Mouse (Mus musculus) heart, postnatal 14 days (tissue): Measurements from ENCODE around the gene Rps11. TPM values are rescaled to one million over a fixed set of nuclear protein-coding genes. Genes with fewer than 3 reads are reported as not detected.
A peak's percentile ranks its signal among the peaks of the same experiment; 100 is the strongest.
"Not testable (repeated sequence)": the region's sequence is repeated elsewhere in the genome, so short reads cannot be mapped to it uniquely, and the experiment has no call there.

Source experiments
- DNase-seq, 2 experiments: peaks; one replicate each; pipeline ENCODE4 v3.0.0; 2021 to 2022
- intact Hi-C: fragments of 180-260 bp; cut with DNase I; formaldehyde crosslinking; loops from one replicate; pipeline ENCODE4 v1.15.1; 2025
- total RNA-seq, 2 experiments: library from RNA; stranded (reverse); gene quantifications; 2 replicates each; pipeline ENCODE4 v1.2.3; 2021

Rps11 gene
- total RNA-seq, 2 experiments from 2014 or later = 582 to 636 TPM

DNA sequence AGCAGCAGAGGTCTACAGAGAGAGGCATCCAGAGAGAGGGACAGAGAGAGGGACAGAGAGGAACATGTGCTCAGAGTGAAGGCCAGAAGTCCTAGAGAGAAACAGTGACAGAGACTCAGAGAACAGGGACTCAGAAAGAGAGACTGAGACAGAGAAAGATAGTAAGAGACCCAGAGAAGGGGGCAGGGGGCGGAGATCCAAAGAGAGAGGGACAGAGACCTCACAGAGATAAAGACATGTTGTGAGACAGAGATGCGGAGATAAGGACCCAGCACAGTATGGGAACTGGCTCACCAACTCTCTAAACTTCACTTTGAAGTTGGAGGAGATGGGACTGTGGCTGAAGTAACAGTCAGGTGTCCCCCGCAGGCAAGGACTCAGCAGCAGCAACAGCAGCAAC, 11.1 kb upstream of the Rps11 start:
- DNase-seq = no peak
- intact Hi-C loops = no loop called here

GRCm38 (mm10) chr7:45134544-45135026, 10.3 kb upstream of the Rps11 start:
- DNase-seq = peak in 1 of 2 experiments; percentile 52
- intact Hi-C loops = loop anchor here (5.0 kb wide), 1 partner anchor 152 kb away; no protein-coding TSS in a partner anchor

GRCm38 (mm10) chr7:45133446-45134159, 9.4 kb upstream of the Rps11 start:
- DNase-seq = no peak
- intact Hi-C loops = loop anchor here (5.0 kb wide), 1 partner anchor 151 kb away; no protein-coding TSS in a partner anchor

GRCm38 (mm10) chr7:45131850-45132249, 7.6 kb upstream of the Rps11 start:
- DNase-seq = no peak
- intact Hi-C loops = loop anchor here (5.0 kb wide), 1 partner anchor 150 kb away; no protein-coding TSS in a partner anchor

DNA sequence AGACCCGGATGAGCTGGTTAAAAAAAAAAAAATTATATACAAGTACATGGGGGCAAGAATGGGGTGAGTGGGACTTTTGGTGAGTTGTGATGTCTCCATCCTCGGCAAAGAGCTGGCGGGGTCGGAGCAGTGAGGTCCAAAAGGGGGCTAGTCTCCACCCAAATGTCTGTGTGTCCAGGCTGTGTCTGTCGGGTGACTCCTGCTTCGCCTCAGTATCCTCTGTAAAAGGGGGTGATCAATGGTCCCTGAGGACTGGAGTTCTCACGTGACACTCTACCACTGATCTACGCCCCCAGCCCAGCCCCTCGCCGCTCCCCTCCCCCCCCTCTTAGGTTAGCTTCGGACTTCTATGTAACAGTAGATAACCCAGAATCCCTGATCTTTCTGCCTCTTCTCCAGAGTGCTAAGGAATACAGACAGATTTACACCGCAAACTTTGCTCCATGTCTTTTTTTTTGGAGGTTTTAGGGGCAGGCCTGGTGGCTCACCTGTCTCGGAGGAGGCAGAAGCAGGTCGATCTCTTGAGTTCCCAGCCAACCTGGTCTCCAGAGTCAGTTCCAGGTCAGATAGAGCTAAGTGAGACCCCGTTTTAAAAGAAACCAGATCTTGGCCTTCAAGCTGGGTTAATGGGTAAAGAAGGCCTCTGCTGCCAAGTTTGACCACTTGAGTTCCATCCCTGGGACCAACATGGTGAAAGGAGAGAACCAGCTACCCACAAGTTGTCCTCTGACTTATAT, 5.7 kb upstream of the Rps11 start:
- DNase-seq = no peak
- intact Hi-C loops = loop anchor here (5.0 kb wide), 1 partner anchor 148 kb away; no protein-coding TSS in a partner anchor

DNA sequence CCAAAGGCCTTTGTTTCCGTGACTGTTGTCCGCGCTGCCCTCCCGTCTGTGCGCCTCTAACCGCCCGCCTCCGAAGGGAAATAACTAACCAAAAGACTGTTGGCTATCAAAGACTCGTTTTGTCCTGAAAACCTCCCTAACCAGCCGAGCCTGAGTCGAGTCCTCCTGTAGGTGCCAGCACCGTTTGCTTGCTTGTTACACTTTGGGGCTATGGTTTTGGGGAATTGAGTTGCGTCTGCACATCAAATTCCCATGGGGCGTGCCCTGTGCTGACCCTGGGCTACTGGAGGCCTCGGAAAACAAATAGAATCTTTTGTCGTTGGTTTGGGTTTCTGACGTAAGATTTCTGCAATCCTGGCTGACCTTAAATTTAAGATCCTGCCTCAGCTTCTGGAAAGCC, 5.1 kb upstream of the Rps11 start:
- intact Hi-C loops = no loop called here
- peak; percentile 54 to 62 for DNase-seq

DNA sequence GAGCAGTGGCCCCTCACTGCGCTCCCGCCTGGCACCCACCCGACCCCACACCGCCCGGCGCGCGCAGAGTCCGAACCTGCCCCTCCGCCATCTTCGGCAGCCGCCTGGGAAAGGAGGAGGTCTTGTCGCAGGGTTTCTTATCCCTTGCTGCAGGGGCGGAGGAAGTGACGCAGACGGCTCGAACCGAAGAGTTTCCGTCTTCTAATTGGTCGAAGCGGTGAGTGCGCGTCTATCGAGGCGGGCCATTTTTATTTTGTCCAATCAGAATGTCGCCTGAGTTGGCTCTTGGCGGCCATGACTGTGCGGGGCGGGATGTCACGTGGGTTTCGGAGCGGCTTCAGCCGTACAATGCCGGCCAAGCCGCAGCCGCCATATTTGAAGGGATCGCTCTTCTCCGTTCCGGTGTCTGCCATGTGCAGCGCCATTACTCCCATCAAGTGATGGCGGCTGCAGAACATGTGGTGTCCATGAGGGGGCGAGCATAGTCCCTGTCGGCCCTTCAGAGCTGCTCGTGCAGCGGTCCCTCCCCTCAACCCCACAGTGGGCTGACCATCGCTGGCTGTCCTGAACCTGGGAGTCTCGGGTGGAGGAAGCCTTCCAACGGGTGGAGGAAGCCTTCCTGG, 4.5 kb upstream of the Rps11 start, which contains the start of gene Rpl13a:
Gene Rpl13a (minus strand): TSS at position 138 of the 623 bp plus-strand sequence.
- DNase-seq = peak; percentile 96 to 97
- intact Hi-C loops = no loop called here

DNA sequence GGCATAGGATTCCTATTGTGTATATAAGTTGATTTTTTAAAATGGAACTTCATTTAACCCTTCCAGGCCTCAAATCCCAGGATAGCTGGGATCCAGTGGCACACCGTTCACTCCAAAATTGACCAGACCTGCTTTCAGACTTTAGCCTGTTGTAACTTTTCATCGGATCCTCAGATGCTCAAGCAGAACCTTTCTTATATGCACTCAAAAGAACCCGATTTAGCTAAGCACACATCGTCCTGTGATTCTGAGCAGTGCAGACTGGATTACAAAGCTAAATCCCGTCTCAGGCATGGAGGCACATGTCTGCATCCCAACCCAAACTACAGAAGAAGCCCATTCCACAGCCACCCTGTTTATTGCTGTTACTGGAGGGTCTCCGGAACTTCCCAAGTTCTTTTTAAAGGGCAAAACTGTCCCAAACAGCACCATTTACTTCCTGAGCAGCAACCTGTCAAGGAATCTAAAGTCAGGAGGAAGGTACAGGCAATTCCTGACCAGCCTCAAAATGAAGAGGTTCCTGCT, 3.5 kb upstream of the Rps11 start:
- intact Hi-C loops = no loop called here
- DNase-seq = no peak

DNA sequence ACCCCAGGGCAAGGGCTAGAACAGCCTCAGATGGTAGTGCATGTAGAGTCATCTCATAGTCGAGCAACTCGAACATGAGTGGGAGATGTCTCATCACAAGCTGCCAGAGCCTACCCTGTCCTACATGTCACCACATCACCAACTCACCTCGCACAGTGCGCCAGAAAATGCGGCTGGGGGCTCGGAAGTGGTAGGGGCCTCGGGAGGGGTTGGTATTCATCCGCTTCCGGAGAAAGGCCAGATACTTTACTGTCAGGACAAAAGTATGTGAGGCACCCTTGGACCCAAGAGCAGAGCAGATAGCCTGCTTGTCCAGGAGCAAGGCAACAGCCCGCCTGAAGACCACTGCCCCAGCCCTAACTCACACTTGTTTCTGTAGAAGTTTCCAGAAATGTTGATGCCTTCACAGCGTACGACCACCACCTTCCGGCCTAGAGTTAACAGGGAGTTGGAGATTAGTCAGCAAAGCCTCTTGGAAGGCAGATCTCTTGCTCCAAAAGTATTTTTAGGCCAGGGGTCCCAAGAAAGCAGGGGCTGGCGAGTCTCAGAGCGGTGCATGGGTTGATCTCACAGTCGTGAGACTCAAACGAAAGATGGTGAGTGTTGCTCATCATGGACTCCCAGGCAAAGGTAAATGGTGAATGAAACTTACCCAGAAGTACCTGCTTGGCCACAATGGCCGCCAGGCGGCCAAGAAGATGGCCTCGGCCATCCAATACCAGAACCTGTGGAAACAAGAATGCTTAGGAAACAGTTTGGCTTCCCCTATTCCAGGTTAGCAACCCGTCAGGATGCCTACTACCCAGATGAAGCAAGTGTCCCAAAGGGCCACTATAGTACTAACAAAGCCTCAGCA, 2.8 kb upstream of the Rps11 start:
- DNase-seq = no peak
- intact Hi-C loops = no loop called here

DNA sequence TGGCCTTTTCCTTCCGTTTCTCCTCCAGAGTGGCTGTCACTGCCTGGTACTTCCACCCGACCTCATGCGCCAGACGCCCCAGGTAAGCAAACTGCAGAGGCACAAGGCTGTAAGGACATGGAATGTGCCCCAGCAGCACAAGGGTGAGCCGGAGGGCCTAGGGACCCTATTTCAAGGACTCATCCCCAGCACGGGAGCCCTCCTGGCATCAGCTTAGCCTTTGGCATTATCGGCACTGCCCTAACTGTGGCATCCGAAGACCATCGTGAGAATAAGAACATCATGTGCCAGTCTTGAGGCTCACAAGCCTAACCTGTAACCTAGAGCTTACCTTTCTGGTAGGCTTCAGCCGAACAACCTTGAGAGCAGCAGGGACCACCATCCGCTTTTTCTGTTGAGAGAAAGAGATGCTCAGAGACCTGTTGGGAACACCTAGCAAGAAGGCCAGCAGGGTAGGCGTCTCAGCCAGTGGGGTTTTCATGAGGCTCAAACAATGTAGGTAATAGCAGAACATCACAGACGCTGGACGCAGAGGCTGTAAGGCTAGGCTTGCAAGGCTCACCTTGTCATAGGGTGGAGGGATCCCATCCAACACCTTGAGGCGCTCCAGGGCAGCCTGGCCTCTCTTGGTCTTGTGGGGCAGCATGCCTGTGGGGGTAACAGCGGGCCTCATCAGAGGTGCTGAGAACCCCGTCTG, 2.1 kb upstream of the Rps11 start:
- intact Hi-C loops = no loop called here
- no peak for DNase-seq

- DNase-seq, intact Hi-C loops: not testable (repeated sequence)
Observed at GRCm38 (mm10) chr7:45125649-45126048, 1.4 kb upstream of the Rps11 start.

DNA sequence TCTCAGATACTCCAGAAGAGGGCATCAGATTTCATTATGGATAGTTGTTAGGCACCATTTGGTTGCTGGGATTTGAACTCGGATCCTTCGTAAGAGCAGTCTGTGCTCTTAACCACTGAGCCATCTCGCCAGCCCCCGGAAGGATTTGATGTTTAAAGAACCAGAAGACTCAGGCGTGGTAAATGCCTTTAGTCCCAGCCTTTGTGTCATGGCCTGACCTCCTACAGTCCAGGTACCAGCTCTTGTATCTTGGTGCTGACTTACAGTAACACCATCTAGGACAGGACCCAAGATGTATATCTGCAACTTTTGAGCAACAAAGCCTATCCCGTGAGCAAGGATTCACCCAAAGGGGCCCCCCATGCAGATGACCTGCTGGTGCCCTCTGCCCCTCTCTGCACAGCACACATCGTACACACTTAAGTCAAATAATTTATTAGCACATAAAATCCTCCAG, 933 bp upstream of the Rps11 start:
- intact Hi-C loops = no loop called here

DNA sequence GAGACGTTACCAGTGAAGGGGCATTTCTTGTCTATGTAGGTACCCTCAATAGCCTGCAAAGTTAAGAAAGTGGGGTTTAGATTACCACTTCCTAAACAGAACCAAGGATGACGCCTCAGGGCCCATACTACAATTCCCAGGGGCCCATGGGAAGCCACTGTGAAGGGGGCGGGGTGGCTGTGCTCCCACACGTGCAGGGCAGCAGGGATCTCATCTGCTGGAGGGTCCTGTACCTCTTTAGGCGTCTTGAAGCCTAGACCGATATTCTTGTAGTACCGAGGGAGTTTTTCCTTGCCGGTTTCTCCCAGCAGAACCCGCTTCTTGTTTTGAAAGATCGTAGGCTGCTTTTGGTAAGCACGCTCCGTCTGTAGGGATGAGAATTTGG, 1.1 kb downstream of the Rps11 start:
- no peak for DNase-seq
- intact Hi-C loops = loop anchor here (5.0 kb wide), 1 partner anchor 41 kb away; no protein-coding TSS in a partner anchor

More for the DNA sequence above, 933 bp upstream of the Rps11 start:
- DNase-seq = no peak

GRCm38 (mm10) chr7:45122561-45123185, 1.6 kb downstream of the Rps11 start:
- no peak for DNase-seq
- intact Hi-C loops = loop anchor here (5.0 kb wide), 1 partner anchor 40 kb away; no protein-coding TSS in a partner anchor

DNA sequence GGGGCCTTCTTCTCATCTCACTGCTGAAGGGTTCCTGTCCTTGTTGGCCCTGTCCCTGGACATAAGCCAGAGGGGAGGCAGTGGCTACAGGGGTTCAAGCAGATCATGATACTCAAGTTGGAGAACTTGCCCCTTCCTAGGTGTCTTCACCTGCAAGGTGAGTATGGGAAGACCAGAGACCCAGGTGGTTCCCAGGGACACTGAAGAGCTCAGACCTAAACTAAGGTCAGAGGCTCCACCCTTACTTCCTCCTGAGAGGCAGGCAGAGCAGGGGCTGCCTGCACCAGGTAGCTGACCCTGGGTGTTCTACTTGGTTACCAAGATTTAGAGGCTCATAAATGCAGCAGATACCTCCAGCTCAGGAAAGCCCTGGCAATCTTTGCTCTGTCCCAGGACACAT, 2.3 kb downstream of the Rps11 start:
- DNase-seq = no peak
- intact Hi-C loops = loop anchor here (5.0 kb wide), 1 partner anchor 40 kb away; no protein-coding TSS in a partner anchor

DNA sequence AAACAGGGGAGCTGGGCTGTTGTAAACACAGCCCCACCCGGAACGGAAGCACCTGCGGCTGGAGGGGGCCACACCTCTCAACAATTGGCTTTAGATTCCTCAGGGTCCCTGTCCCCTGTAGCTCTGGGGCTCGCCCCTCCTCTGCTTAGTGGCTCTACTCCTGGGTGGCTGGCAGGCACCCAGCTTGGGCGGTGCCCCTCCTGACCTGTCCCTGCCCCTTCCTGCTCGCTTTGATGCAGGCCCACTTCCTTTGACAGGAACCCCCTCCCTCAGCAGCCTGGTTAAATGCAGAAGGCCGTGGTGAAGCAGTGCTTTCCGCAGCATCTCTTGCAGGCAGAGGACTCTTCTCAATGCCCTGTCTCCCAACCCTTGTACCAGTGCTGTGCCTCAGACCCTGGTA, 2.8 kb downstream of the Rps11 start:
- peak; percentile 63 to 76 for DNase-seq
- intact Hi-C loops = loop anchor here (5.0 kb wide), 1 partner anchor 39 kb away; no protein-coding TSS in a partner anchor

GRCm38 (mm10) chr7:45119780-45120709, 4.2 kb downstream of the Rps11 start:
- DNase-seq = no peak
- intact Hi-C loops = loop anchor here (5.0 kb wide), 1 partner anchor 38 kb away; no protein-coding TSS in a partner anchor
